Mouse (Mus musculus): ENCODE data around the gene Usp18. TPM values are rescaled to one million over a fixed set of nuclear protein-coding genes. Genes with fewer than 3 reads are reported as not detected.
A peak's percentile ranks its signal among the peaks of the same experiment; 100 is the strongest.

Gene Usp18
- under 1 TPM; 0.52 to 0.74 TPM for total RNA-seq (2021)
- long read RNA-seq, experiment 1, partial matches to known transcripts, result 0 of 2 reads
- long read RNA-seq, experiment 1, other reads (novel, unspliced or antisense), result 0 of 2 reads
- long read RNA-seq, experiment 2, result 0 reads

DNA sequence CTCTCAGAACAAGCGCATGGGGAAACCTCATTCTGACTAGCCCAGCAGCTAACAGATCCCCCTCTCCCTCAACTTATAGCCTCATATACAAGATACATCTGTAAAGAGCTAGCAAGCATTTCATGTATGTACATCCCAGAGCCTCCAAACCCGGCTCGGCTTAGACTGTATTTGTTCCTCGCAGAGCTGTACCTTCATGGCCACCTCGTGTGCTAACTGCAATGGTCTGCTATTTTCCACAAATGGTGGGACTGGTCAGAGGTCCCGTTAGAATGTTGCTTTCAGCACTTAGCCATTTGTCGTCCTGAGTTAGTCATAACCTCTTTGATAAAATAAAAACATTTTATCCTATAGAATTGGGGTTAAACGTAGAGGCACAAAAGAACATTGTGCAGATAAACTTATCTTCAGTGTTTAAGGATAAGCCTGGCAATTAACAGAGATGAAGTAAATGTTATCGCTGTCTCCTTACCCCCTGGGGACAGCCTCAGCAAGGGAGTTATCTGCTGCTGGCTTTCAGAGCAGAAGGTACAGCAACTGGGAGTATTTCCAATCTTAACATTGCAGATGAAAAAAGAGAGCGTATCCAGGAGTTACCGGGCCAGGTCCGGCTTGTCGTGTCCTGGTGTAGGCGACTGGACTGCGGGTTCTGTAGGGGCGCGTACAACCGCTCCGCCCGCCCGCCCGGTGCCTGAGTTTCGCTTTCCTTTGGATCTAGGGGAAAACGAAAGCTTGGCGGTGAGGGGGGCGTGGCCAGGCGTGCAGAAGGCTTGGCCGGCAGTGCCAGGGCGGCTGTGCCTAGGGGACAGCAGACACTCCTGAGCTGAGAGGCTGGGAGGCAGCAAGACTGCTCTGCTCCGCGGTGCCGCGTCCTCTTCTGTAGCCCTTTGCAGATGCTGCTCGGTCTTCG lies at the start of gene Usp18:
Usp18 (plus strand) TSS at position 780 of the 910 bp plus-strand sequence.
- H3K27ac ChIP-seq, result no peak within 1 kb of the TSS
- DNase-seq (ENCODE audit: low spot score in 2 of 2), result peak; percentile 33 to 49
- no peak for TF ChIP-seq CTCF (conservative IDR thresholded peaks at IDR 0.05)
- peak within 1 kb of the TSS; percentile 69 for H3K4me3 ChIP-seq

DNA sequence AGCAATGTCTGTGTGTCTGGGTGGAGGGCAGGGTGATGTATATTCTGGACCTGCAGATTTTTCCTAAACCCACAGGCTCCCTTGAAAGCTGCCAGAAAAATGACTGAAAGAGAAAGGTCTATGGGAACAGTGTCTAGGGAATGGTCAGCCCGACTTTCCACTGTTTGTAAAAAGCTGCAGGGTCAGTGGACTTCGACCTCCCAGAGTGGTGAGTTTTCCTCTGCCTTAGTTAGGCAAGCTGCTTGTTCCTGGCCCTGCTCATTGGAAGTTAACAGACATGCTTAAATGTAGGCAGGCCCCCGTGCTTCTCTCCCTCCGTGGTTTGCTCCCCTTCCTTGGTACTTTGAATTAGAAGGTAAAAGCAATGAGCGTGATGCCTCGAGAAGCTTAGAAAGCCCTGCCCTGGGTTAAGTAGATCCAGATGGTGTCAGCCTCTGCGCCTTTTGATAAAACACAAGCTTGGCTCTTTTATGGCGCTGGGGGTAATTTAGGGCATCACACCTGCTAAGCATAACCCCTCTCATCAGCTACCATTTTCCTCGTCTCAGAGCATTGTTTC lies 47.8 kb upstream of the Usp18 start:
- DNase-seq (ENCODE audit: low spot score in 2 of 2), result no peak
- Histone ChIP-seq H3K27ac (no peak overlapping the region), H3K4me3 (no peak overlapping the region)
- no peak for TF ChIP-seq CTCF (conservative IDR thresholded peaks at IDR 0.05)

DNA sequence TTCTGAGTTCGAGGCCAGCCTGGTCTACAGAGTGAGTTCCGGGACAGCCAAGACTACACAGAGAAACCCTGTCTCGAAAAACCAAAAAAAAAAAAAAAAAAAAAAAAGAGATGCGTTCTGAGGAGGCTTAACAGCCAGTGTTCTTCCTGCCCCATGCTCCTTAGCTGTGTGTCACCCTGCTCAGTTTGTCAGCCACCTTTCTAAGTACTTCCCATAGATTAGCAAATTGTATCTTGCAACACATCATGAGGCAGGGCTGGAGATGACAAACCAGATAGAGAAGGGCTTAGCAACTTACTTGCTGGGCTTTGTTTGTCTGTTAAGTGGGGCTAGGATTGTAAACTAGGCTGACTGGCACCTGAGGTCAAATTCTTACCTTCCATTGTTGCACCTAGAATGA lies 45.2 kb upstream of the Usp18 start:
- Histone ChIP-seq H3K4me3 (no peak overlapping the region), H3K27ac (no peak overlapping the region)
- no peak for DNase-seq (ENCODE audit: low spot score in 2 of 2)
- no peak for TF ChIP-seq CTCF (conservative IDR thresholded peaks at IDR 0.05)

DNA sequence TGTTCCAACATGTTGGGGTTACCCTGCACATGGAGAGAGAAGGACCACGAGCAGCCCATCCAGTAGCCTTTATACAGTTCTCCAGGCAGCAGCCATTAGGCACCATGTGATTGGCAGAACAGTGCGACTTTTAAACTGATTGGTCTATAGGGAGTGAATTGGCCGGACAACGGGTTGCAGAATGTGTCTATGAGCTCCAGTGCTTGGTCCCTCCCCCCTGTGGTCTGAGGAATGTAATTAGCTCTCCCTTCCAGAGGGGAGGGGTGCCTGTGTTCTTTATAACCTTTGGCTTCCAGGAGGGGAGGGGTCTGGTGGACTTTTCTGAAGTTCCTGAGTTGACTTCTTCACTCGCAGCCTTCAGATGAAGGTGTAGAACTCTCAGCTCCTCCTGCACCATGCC lies 43.7 kb upstream of the Usp18 start:
- no peak for DNase-seq (ENCODE audit: low spot score in 2 of 2)
- no peak overlapping the region for H3K4me3 ChIP-seq
- no peak for TF ChIP-seq CTCF (conservative IDR thresholded peaks at IDR 0.05)
- no peak overlapping the region for H3K27ac ChIP-seq

DNA sequence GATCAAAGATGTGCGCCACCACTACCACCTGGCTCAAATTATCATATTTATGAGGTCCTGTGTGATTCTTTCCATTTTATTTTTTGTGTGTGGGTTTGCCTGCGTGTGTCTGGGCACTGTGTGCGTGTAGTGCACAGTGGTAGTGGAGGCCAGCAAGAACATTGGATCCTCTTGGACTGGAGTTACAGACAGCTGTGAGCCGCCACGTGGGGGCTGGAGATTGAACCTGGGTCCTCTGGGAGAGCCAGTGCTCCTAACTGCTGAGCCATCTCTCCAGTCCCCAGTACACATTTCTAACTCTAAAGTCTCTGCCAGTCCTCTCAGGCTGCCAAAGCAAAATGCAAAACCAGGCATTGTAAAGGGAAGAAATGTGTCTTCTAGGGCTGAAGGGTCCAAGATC lies 39.2 kb upstream of the Usp18 start:
- TF ChIP-seq CTCF (conservative IDR thresholded peaks at IDR 0.05), result no peak
- H3K4me3 ChIP-seq, result no peak overlapping the region

DNA sequence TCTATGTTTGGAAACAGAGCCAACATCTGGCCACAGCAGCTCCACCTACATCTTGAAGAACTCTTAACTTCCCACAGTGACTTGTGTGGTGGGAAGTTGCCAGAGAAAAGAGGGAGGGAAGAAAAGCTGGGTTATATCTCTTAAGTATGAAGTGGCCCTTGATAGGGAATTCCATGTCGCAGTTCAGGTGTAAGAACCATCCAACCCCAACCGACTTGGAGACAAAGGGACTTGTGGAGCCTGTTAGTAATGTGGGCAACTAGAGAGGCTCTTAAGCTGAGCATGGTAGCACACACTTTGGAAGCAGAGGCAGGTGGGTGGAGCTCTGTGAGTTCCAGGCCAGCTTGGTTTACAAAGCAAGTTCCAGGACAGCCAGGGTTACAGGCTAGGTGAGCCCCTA lies 36.1 kb upstream of the Usp18 start:
- no peak for DNase-seq (ENCODE audit: low spot score in 2 of 2)
- no peak overlapping the region for H3K27ac ChIP-seq
- no peak overlapping the region for H3K4me3 ChIP-seq
- TF ChIP-seq CTCF (conservative IDR thresholded peaks at IDR 0.05), result no peak

More for the DNA sequence above, 39.2 kb upstream of the Usp18 start:
- no peak overlapping the region for H3K27ac ChIP-seq
- no peak for DNase-seq (ENCODE audit: low spot score in 2 of 2)

DNA sequence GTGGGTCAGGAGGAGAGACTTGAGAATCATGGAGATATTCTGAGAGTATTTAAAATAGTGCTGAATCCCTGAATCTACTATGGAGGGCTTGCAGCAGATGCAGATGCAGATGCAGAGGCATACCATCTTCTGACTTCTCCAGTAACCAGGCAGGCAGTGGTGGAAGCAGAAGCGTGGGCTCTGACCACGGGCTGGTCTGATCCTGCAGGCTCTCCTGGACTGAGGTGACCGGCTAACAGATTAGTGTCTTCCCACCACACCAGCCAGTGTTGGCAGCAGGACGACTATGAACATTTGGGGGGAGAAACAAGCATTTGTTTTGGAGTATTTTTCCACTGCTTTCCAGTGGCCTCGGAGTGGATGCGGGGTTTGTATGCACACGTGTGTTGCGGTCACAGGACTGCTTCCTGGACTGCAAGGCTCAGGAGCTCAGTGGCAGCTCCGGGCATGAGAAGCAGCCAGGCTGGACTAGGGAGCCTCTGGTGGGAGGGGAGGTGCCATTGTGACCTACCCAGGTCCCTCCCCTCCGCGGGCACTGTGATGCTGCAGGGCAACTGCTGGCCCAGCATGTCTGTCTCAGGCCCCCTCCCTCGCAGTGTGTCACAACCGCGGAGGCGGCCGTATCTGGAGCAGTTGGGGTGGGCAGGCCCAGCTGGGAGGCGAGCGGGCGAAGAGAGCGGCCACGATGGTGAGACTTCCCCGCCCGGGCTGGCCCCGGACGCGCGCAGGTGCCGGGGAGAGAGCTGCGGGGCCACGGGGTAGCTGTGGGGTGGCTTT lies 35.4 kb upstream of the Usp18 start, which contains the start of gene Tuba8:
Tuba8 (plus strand) TSS at position 548 of the 777 bp plus-strand sequence.
- peak; percentile 42 to 49 for DNase-seq (ENCODE audit: low spot score in 2 of 2)
- Histone ChIP-seq H3K4me3 (peak within 1 kb of the TSS; percentile 61), H3K27ac (peak within 1 kb of the TSS; percentile 62)
- TF ChIP-seq CTCF (conservative IDR thresholded peaks at IDR 0.05), result no peak

DNA sequence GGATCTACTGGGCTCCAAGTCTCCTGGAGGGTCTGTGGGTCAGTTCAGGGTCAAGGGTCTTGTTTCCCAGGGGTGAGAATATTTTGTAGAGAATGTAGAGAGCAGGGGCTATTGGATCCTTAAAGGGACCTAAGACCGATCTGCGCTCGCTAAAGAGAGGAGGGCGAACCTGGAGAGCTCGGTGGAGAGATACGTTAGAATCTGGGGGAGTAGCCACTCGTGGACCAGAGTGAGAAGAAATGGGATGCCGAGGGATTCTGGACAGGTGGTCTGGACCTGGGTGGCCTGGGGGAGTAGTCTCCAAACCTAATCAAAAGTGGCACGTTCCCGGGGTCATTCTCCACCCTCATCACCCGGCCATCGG lies 34.8 kb upstream of the Usp18 start:
- Histone ChIP-seq H3K4me3 (peak overlapping the region; percentile 61), H3K27ac (peak overlapping the region; percentile 62)
- no peak for TF ChIP-seq CTCF (conservative IDR thresholded peaks at IDR 0.05)
- no peak for DNase-seq (ENCODE audit: low spot score in 2 of 2)

DNA sequence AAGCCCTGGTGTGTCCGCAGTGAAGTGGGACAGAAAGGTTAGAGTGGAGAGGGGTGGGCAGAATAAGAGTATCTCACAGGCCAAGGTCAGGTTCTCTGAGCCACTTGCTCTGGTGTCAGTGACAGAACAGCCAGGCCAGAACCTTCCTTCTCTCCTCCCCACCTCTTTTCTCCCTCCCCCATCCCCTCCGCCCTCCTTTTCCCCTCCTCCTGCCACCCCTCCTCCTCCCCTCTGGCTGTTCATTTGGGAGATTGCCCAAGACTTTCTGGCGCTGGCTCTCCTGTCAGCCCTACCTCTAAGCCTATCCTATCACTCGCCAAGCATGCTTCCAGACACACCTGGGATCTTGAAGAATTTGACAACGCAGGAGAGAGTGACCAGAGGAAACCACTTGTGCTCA lies 34.0 kb upstream of the Usp18 start:
- no peak for DNase-seq (ENCODE audit: low spot score in 2 of 2)
- no peak overlapping the region; the same call in 1 of the 2 replicates for H3K4me3 ChIP-seq
- TF ChIP-seq CTCF (conservative IDR thresholded peaks at IDR 0.05), result no peak
- H3K27ac ChIP-seq, result no peak overlapping the region

DNA sequence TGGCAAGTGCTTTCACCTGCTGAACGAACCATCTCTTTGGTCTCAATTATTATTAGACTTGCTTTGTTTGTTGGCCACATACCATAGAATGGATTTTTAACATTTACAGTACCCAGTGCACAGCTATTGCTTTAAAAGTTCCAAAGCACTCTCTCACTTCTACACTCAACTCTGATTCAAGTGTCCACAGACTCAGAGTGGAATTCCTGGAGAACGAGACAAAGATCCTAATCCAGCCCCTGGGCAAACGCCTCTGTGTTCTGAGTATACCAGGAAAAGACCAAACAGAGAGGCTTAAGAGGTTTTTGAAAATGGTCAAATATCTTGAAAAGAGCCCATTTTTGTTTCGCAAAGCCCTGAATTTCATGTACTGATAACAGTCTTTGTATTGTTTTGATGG lies 32.7 kb upstream of the Usp18 start:
- Histone ChIP-seq H3K27ac (no peak overlapping the region), H3K4me3 (no peak overlapping the region)
- TF ChIP-seq CTCF (conservative IDR thresholded peaks at IDR 0.05), result no peak
- DNase-seq (ENCODE audit: low spot score in 2 of 2), result no peak

DNA sequence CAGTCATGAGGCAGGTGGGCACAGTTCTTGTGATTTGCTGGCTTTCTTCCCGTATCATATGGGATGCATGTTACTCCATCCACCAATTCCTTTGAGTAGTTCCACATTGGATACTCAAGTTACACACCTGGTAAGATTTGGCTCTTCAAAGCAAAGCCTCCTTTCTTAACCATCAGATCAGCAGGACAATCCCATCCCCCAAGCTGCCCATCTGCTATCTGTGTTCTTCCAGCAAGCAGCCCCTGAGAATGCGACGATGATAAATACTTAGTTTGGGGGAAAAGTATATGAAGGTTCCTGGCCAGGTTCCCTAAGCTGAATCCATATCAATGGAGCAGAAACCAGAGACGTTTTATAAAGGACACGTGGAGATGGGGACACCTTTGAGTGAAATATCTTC lies 31.5 kb upstream of the Usp18 start:
- DNase-seq (ENCODE audit: low spot score in 2 of 2), result no peak
- H3K27ac ChIP-seq, result no peak overlapping the region
- no peak for TF ChIP-seq CTCF (conservative IDR thresholded peaks at IDR 0.05)
- H3K4me3 ChIP-seq, result no peak overlapping the region

DNA sequence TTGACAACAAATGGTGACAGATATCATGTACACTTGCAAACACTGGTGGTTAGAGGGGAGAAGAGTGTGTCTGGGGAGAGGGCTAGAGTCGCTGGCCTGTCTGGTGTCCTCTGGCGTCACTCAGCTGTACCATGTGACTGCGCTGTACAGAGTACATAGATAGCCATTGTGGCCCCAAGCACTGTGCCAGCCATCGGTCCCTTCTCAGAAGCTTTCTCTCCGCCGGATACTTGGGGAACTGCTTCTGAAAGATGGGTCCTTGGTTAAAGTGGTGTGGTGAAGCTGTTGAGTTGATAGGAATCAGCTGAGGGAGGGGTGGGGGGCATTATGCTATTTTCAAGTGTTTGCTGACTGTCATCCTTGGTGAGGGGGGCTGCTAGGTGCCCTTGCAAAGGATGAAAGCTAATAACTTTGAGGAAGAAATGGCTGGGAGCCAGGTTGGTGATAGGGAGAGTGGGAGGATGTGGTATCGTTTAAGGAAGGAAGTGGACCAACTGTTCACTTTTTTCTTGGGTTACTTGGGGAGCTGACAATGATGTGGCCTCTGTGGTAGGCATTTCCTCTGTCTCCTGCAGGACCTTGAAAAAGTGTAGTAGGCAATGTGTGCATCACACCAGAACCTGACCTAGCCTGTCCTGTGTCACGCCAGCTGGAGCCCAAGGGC lies 30.9 kb upstream of the Usp18 start:
- TF ChIP-seq CTCF (conservative IDR thresholded peaks at IDR 0.05), result no peak
- Histone ChIP-seq H3K27ac (no peak overlapping the region), H3K4me3 (no peak overlapping the region)
- no peak for DNase-seq (ENCODE audit: low spot score in 2 of 2)
